Mouse (Mus musculus): ENCODE data around the gene Gpc6. TPM values are rescaled to one million over a fixed set of nuclear protein-coding genes. Genes with fewer than 3 reads are reported as not detected.

Gene Gpc6
- total and polyA plus RNA-seq, 2 experiments from 2014 or later = 11.0 to 17.1 TPM

- DNase-seq (ENCODE audit: low spot score) (no peak), ATAC-seq (ENCODE audit: insufficient read depth, low read depth) (no peak)
- no peaks in the 10 kb centered on the region for H3K9me3 ChIP-seq (replicated peaks; ENCODE audit: control insufficient read depth, low read length)
- no peaks in the 10 kb centered on the region for H3K36me3 ChIP-seq (replicated peaks; ENCODE audit: control insufficient read depth, insufficient read depth, low read length)
- no peaks in the 10 kb centered on the region for H3K27me3 ChIP-seq (ENCODE audit: control insufficient read depth, insufficient read depth, low read length)
- H3K27ac ChIP-seq (ENCODE audit: low read depth) = no peak overlapping the region
- no peak overlapping the region for H3K4me3 ChIP-seq (ENCODE audit: low read depth, low read length)
- H3K9ac ChIP-seq (replicated peaks; ENCODE audit: low read depth, low read length) = no peak overlapping the region
- no peaks in the 10 kb centered on the region for H3K4me1 ChIP-seq (ENCODE audit: control insufficient read depth, insufficient read depth)
- WGBS = 90% methylated on average over 1 of the region's 1 CpGs
- H3K4me2 ChIP-seq (ENCODE audit: low read depth, low read length) = no peak overlapping the region
- no peak for TF ChIP-seq CTCF (IDR thresholded peaks at IDR 0.05; ENCODE audit: low read depth)
- TF ChIP-seq EP300 (IDR thresholded peaks at IDR 0.05; ENCODE audit: low read depth) = no peak
Measured at GRCm38 (mm10) chr14:116939561-116939960, 14.4 kb downstream of the Gpc6 start.

- TF ChIP-seq CTCF (IDR thresholded peaks at IDR 0.05; ENCODE audit: low read depth) = no peak
- TF ChIP-seq EP300 (IDR thresholded peaks at IDR 0.05; ENCODE audit: low read depth) = no peak
- Histone ChIP-seq H3K9me3 (replicated peaks; ENCODE audit: control insufficient read depth, low read length) (no peaks in the 10 kb centered on the region), H3K4me2 (ENCODE audit: low read depth, low read length) (no peak overlapping the region), H3K9ac (replicated peaks; ENCODE audit: low read depth, low read length) (no peak overlapping the region), H3K36me3 (replicated peaks; ENCODE audit: control insufficient read depth, insufficient read depth, low read length) (no peaks in the 10 kb centered on the region), H3K4me3 (ENCODE audit: low read depth, low read length) (no peak overlapping the region), H3K27me3 (ENCODE audit: control insufficient read depth, insufficient read depth, low read length) (no peaks in the 10 kb centered on the region), H3K4me1 (ENCODE audit: control insufficient read depth, insufficient read depth) (no peaks in the 10 kb centered on the region), H3K27ac (ENCODE audit: low read depth) (no peak overlapping the region)
- no peak for ATAC-seq (ENCODE audit: insufficient read depth, low read depth)
- no peak for DNase-seq (ENCODE audit: low spot score)
- WGBS = 94% methylated on average over 4 of the region's 4 CpGs
Measured at GRCm38 (mm10) chr14:116941772-116942171, 16.7 kb downstream of the Gpc6 start.

- Histone ChIP-seq H3K4me2 (ENCODE audit: low read depth, low read length) (no peak overlapping the region), H3K27ac (ENCODE audit: low read depth) (no peak overlapping the region), H3K4me3 (ENCODE audit: low read depth, low read length) (no peak overlapping the region), H3K9ac (replicated peaks; ENCODE audit: low read depth, low read length) (no peak overlapping the region), H3K36me3 (replicated peaks; ENCODE audit: control insufficient read depth, insufficient read depth, low read length) (no peaks in the 10 kb centered on the region), H3K9me3 (replicated peaks; ENCODE audit: control insufficient read depth, low read length) (no peaks in the 10 kb centered on the region), H3K27me3 (ENCODE audit: control insufficient read depth, insufficient read depth, low read length) (no peaks in the 10 kb centered on the region), H3K4me1 (ENCODE audit: control insufficient read depth, insufficient read depth) (no peaks in the 10 kb centered on the region)
- ATAC-seq (ENCODE audit: insufficient read depth, low read depth) = no peak
- WGBS = 75% methylated on average over 7 of the region's 7 CpGs
- no peak for DNase-seq (ENCODE audit: low spot score)
- no peak for TF ChIP-seq CTCF (IDR thresholded peaks at IDR 0.05; ENCODE audit: low read depth)
- no peak for TF ChIP-seq EP300 (IDR thresholded peaks at IDR 0.05; ENCODE audit: low read depth)
Measured at GRCm38 (mm10) chr14:116943751-116944150, 18.6 kb downstream of the Gpc6 start.

- H3K9me3 ChIP-seq (replicated peaks; ENCODE audit: control insufficient read depth, low read length) = no peaks in the 10 kb centered on the region
- no peaks in the 10 kb centered on the region for H3K27me3 ChIP-seq (ENCODE audit: control insufficient read depth, insufficient read depth, low read length)
- no peak overlapping the region for H3K4me2 ChIP-seq (ENCODE audit: low read depth, low read length)
- ATAC-seq (ENCODE audit: insufficient read depth, low read depth) = no peak
- H3K4me3 ChIP-seq (ENCODE audit: low read depth, low read length) = no peak overlapping the region
- H3K4me1 ChIP-seq (ENCODE audit: control insufficient read depth, insufficient read depth) = no peaks in the 10 kb centered on the region
- H3K36me3 ChIP-seq (replicated peaks; ENCODE audit: control insufficient read depth, insufficient read depth, low read length) = no peaks in the 10 kb centered on the region
- WGBS = 74% methylated on average over 6 of the region's 6 CpGs
- no peak for TF ChIP-seq EP300 (IDR thresholded peaks at IDR 0.05; ENCODE audit: low read depth)
- no peak for TF ChIP-seq CTCF (IDR thresholded peaks at IDR 0.05; ENCODE audit: low read depth)
- H3K9ac ChIP-seq (replicated peaks; ENCODE audit: low read depth, low read length) = no peak overlapping the region
- no peak for DNase-seq (ENCODE audit: low spot score)
- H3K27ac ChIP-seq (ENCODE audit: low read depth) = no peak overlapping the region
Measured at GRCm38 (mm10) chr14:116945975-116946374, 20.9 kb downstream of the Gpc6 start.

- 81% methylated on average over 6 of the region's 6 CpGs for WGBS
- TF ChIP-seq CTCF (IDR thresholded peaks at IDR 0.05; ENCODE audit: low read depth) = no peak
- no peak for TF ChIP-seq EP300 (IDR thresholded peaks at IDR 0.05; ENCODE audit: low read depth)
- Histone ChIP-seq H3K4me3 (ENCODE audit: low read depth, low read length) (no peak overlapping the region), H3K4me2 (ENCODE audit: low read depth, low read length) (no peak overlapping the region), H3K27ac (ENCODE audit: low read depth) (no peak overlapping the region), H3K4me1 (ENCODE audit: control insufficient read depth, insufficient read depth) (no peaks in the 10 kb centered on the region), H3K36me3 (replicated peaks; ENCODE audit: control insufficient read depth, insufficient read depth, low read length) (no peaks in the 10 kb centered on the region), H3K9me3 (replicated peaks; ENCODE audit: control insufficient read depth, low read length) (no peaks in the 10 kb centered on the region), H3K9ac (replicated peaks; ENCODE audit: low read depth, low read length) (no peak overlapping the region), H3K27me3 (ENCODE audit: control insufficient read depth, insufficient read depth, low read length) (no peaks in the 10 kb centered on the region)
- no peak for ATAC-seq (ENCODE audit: insufficient read depth, low read depth)
- no peak for DNase-seq (ENCODE audit: low spot score)
Measured at GRCm38 (mm10) chr14:116947461-116947860, 22.3 kb downstream of the Gpc6 start.

GRCm38 (mm10) chr14:116947939-116948591 lies 22.9 kb downstream of the Gpc6 start:
- TF ChIP-seq EP300 (IDR thresholded peaks at IDR 0.05; ENCODE audit: low read depth) (no peak), CTCF (IDR thresholded peaks at IDR 0.05; ENCODE audit: low read depth) (no peak)
- no peak for DNase-seq (ENCODE audit: low spot score)

More at GRCm38 (mm10) chr14:116947939-116948591, 22.9 kb downstream of the Gpc6 start:
- Histone ChIP-seq H3K4me3 (ENCODE audit: low read depth, low read length) (no peak overlapping the region), H3K36me3 (replicated peaks; ENCODE audit: control insufficient read depth, insufficient read depth, low read length) (no peaks in the 10 kb centered on the region), H3K9ac (replicated peaks; ENCODE audit: low read depth, low read length) (no peak overlapping the region), H3K27ac (ENCODE audit: low read depth) (no peak overlapping the region), H3K27me3 (ENCODE audit: control insufficient read depth, insufficient read depth, low read length) (no peaks in the 10 kb centered on the region), H3K4me2 (ENCODE audit: low read depth, low read length) (no peak overlapping the region), H3K4me1 (ENCODE audit: control insufficient read depth, insufficient read depth) (no peaks in the 10 kb centered on the region), H3K9me3 (replicated peaks; ENCODE audit: control insufficient read depth, low read length) (no peaks in the 10 kb centered on the region)
- ATAC-seq (ENCODE audit: insufficient read depth, low read depth) = no peak
- 75% methylated on average over 5 of the region's 5 CpGs for WGBS

Data from heart, postnatal 0 days (tissue).